Mouse (Mus musculus) spleen, adult 2 months (tissue): ENCODE data around the gene Aven. TPM values are rescaled to one million over a fixed set of nuclear protein-coding genes. Genes with fewer than 3 reads are reported as not detected.

ENCODE experiments used
- DNase-seq, 2 experiments: peaks; one replicate each; pipeline versions ENCODE4 v3.0.0 to v3.0.0-alpha.2; 2012 to 2021; ENCODE audit warnings: low spot score in 2 of 2, low read depth in 1 of 2
- H3K27ac ChIP-seq: fragments of 200-500 bp; 2 replicates; pipeline ENCODE4 v1.5.1; 2012; ENCODE audit warnings: low read length, inconsistent platforms; ENCODE audit not compliant: insufficient read depth
- H3K27me3 ChIP-seq: fragments of 200-500 bp; 2 replicates; pipeline ENCODE4 v1.6.1; 2012; ENCODE audit warnings: mild to moderate bottlenecking, moderate library complexity, low read length, inconsistent platforms; ENCODE audit not compliant: control insufficient read depth, insufficient read depth
- H3K36me3 ChIP-seq: fragments of 200-500 bp; 2 replicates; pipeline ENCODE4 v1.6.1; 2012; ENCODE audit warnings: mild to moderate bottlenecking, low read length, inconsistent platforms; ENCODE audit not compliant: control insufficient read depth, insufficient read depth
- H3K4me1 ChIP-seq: fragments of 200-500 bp; 2 replicates; pipeline ENCODE4 v1.6.1; 2011; ENCODE audit warnings: inconsistent platforms; ENCODE audit not compliant: control insufficient read depth, insufficient read depth, insufficient read length
- H3K4me3 ChIP-seq: fragments of 200-500 bp; 2 replicates; pipeline ENCODE4 v1.5.1; 2011; ENCODE audit warnings: mild to moderate bottlenecking, inconsistent platforms; ENCODE audit not compliant: insufficient read depth, insufficient read length; ENCODE audit errors: extremely low read depth
- CTCF ChIP-seq: fragments of 200-500 bp; IDR thresholded peaks from 2 replicates; pipeline ENCODE4 v1.5.1; 2011; ENCODE audit warnings: mild to moderate bottlenecking, inconsistent platforms; ENCODE audit not compliant: insufficient read depth, insufficient read length, insufficient replicate concordance; ENCODE audit errors: extremely low read depth
- POLR2A ChIP-seq: fragments of 200-500 bp; IDR thresholded peaks from 2 replicates; pipeline ENCODE4 v1.6.1; 2011; ENCODE audit warnings: low read depth, low read length, inconsistent platforms
- WGBS: fragments of 180-500 bp; shearing (Covaris S2); methylation state at CpG from one replicate; pipeline ENCODE4 v1.1.7; 2018; 5-methylcytosine and 5-hydroxymethylcytosine counted together
- polyA plus RNA-seq: library from polyadenylated mRNA; depleted of rRNA; stranded (reverse); fragments of >200 nt; gene quantifications from 2 replicates; pipeline ENCODE4 v1.2.3, GENCODE M21; 2012

The Aven gene
- polyA plus RNA-seq, 1 experiment: 2.7 TPM

DNA sequence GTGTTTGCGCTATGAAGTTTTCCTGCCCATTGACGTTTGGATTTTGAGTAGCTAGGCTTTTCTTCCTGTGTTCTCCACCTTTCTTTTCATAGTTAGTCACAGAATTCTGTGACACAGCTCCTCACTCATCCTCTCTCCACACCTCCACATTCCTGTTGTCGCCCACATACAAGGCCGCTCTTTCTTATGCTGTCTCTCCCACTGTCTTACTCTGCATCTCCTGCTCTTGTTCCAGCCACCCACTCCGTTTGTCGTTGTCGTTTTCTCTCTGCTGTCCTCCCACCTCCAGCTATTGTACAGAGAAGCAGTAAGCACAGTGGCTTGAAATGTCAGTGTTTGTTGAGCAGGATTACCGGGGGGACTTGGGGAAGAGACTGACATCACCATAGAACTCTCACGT, 139.8 kb downstream of the Aven start:
- DNase-seq: no peak
- Histone ChIP-seq H3K27ac (no peak overlapping the region), H3K27me3 (no peaks in the 10 kb centered on the region), H3K4me1 (no peaks in the 10 kb centered on the region), H3K36me3 (peaks cover 4% of the 10 kb centered on the region), H3K4me3 (no peak overlapping the region)
- WGBS: 93% methylated on average over 9 of the region's 9 CpGs
- TF ChIP-seq CTCF (no peak), POLR2A (no peak)

GRCm38 (mm10) chr2:112637206-112637605, 144.4 kb downstream of the Aven start:
- H3K4me1 ChIP-seq: no peaks in the 10 kb centered on the region
- TF ChIP-seq CTCF (no peak), POLR2A (no peak)
- WGBS: 93% methylated on average over 5 of the region's 5 CpGs
- no peak for DNase-seq
- no peak overlapping the region for H3K27ac ChIP-seq
- no peak overlapping the region for H3K4me3 ChIP-seq
- no peaks in the 10 kb centered on the region for H3K27me3 ChIP-seq
- H3K36me3 ChIP-seq: no peaks in the 10 kb centered on the region

DNA sequence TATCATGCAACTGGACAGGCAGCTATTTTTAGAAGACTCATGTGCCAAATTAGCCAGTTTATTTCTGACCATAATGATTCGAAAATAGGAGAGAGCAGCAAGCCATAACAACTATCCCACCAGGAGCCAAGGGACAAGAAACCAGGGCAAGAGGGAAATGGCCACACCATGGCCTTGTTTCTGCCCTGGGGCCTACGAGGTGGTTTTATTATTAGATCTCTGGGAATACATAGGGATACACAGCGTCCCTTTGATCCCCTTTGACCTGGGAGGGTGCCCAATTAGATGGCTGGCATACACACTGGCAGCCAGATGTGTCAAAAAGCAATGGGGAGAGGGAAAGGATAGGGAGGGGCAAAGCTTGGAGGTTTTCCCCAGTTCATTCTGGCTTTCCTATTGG, 161.1 kb downstream of the Aven start:
- Histone ChIP-seq H3K4me1 (no peaks in the 10 kb centered on the region), H3K36me3 (no peaks in the 10 kb centered on the region), H3K27me3 (no peaks in the 10 kb centered on the region), H3K4me3 (no peak overlapping the region), H3K27ac (no peak overlapping the region)
- DNase-seq: no peak
- whole genome bisulfite sequencing: 75% methylated on average over 3 of the region's 3 CpGs
- TF ChIP-seq CTCF (no peak), POLR2A (no peak)

DNA sequence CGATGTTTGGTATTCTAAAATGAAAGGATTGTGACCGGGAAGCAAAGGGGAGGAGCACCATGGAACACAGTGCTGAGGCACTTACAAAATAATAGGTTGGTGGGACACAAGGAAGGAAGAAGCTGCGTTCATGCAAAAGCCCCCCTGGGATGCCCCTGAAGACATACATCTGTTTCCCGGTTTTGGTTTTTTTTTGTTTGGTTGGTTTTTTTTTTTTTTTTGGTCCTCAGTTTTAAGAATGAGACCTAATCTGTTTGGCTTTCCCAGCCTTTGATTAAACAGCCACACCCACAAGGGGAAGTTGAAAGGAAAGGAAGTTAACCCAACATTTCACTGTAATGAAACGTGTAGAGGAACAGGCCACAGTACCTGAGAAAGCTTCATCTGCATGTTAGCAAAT, 163.4 kb downstream of the Aven start:
- WGBS: 54% methylated on average over 5 of the region's 5 CpGs
- Histone ChIP-seq H3K36me3 (no peaks in the 10 kb centered on the region), H3K27ac (no peak overlapping the region), H3K27me3 (no peaks in the 10 kb centered on the region), H3K4me1 (no peaks in the 10 kb centered on the region), H3K4me3 (no peak overlapping the region)
- TF ChIP-seq CTCF (no peak), POLR2A (no peak)
- no peak for DNase-seq

- H3K36me3 ChIP-seq: no peaks in the 10 kb centered on the region
- DNase-seq: no peak
- H3K4me3 ChIP-seq: no peak overlapping the region
- TF ChIP-seq CTCF (no peak), POLR2A (no peak)
- H3K27me3 ChIP-seq: no peaks in the 10 kb centered on the region
- no peak overlapping the region for H3K27ac ChIP-seq
- 80% methylated on average over 3 of the region's 3 CpGs for WGBS
- H3K4me1 ChIP-seq: no peaks in the 10 kb centered on the region
These were observed 176.7 kb downstream of the Aven start for GRCm38 (mm10) chr2:112669461-112669860.

GRCm38 (mm10) chr2:112676175-112676574, 183.4 kb downstream of the Aven start:
- Histone ChIP-seq H3K4me3 (no peak overlapping the region), H3K36me3 (no peaks in the 10 kb centered on the region), H3K27ac (no peak overlapping the region), H3K27me3 (no peaks in the 10 kb centered on the region), H3K4me1 (no peaks in the 10 kb centered on the region)
- 82% methylated on average over 2 of the region's 2 CpGs for WGBS
- DNase-seq: no peak
- no peak for TF ChIP-seq POLR2A
- no peak for TF ChIP-seq CTCF

- TF ChIP-seq CTCF (no peak), POLR2A (no peak)
- Histone ChIP-seq H3K4me3 (no peak overlapping the region), H3K27me3 (no peaks in the 10 kb centered on the region), H3K27ac (no peak overlapping the region), H3K4me1 (no peaks in the 10 kb centered on the region), H3K36me3 (no peaks in the 10 kb centered on the region)
- 11% methylated on average over 1 of the region's 1 CpGs for WGBS
- no peak for DNase-seq
These were observed 184.0 kb downstream of the Aven start for GRCm38 (mm10) chr2:112676721-112677120.
